ENCODE assay signal across 9 mouse cellular contexts in the genomic region with DNA sequence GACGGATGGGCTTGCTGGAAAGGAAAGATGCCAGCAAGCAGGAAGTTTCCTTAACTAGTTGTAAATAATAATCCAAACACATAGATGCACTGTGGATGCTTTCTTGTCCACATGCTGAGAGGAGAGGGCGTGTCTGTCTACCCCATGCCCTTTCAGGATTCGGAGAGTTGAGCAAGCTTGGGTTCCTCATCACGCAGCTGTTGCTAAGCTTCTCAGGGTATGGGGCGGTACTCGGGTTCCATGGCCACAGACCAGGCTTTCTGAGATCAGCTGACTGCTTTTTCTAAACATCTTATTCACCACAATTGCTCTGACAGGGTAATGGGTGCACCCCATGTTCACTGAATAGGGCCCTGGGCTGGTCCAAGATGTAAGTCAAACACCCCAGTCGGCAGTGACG.
A peak's percentile ranks its signal among the peaks of the same experiment; 100 is the strongest.
DNase-seq lines count a peak whose midpoint lies in the region; ATAC-seq lines count a peak whose summit lies in the region.
"Had no signal": no experiment of that assay in that cellular context is flagged by ENCODE, and none has a peak within 500 bp of the region (broad histone marks: within the 10 kb centered on the region; RNA-seq: fewer than 3 reads in every experiment).

No protein-coding gene starts in this region.

- H3K4me3 ChIP-seq in liver, embryonic 15.5 days (replicated peaks), result no peak overlapping the region
- H3K4me3 ChIP-seq in liver, embryonic 11.5 days (ENCODE audit: low read depth, low read length), result no peak overlapping the region
- no peak overlapping the region for H3K4me3 ChIP-seq in brown adipose tissue, adult 24 weeks (ENCODE audit: insufficient read depth, low read depth, low read length)
- no peak overlapping the region for H3K4me3 ChIP-seq in intestine, embryonic 14.5 days (ENCODE audit: low read depth, low read length)

- H3K36me3 ChIP-seq in liver, embryonic 15.5 days (replicated peaks), result no peaks in the 10 kb centered on the region
- H3K36me3 ChIP-seq in liver, embryonic 11.5 days (ENCODE audit: control insufficient read depth, insufficient read depth, low read length), result no peaks in the 10 kb centered on the region
- no peaks in the 10 kb centered on the region for H3K36me3 ChIP-seq in intestine, embryonic 14.5 days (ENCODE audit: control insufficient read depth, insufficient read depth, low read length)

- ATAC-seq in liver, embryonic 15.5 days (ENCODE audit: insufficient read depth), result peak; percentile 18; the same call in 1 of the 2 replicates
- no peak for ATAC-seq in liver, embryonic 11.5 days (replicated peaks; ENCODE audit: low FRiP score)
- no peak for ATAC-seq in intestine, embryonic 14.5 days (replicated peaks; ENCODE audit: low FRiP score, low TSS enrichment, low read depth)
- peak; percentile 91 for ATAC-seq in megakaryocyte, adult 5-6 weeks (ENCODE audit: poor library complexity, severe bottlenecking)
- ATAC-seq: hindbrain, postnatal 0 days had no signal

- H3K4me2 ChIP-seq in liver, embryonic 15.5 days, result peak overlapping the region; percentile 41; the same call in 1 of the 2 replicates
- H3K4me2 ChIP-seq in liver, embryonic 11.5 days, result no peak overlapping the region
- no peak overlapping the region for H3K4me2 ChIP-seq in intestine, embryonic 14.5 days (ENCODE audit: low read length)

- no peaks in the 10 kb centered on the region; the same call in 1 of the 2 replicates for H3K9me3 ChIP-seq in liver, embryonic 15.5 days (replicated peaks)
- H3K9me3 ChIP-seq in liver, embryonic 11.5 days (ENCODE audit: control insufficient read depth, low read length), result no peaks in the 10 kb centered on the region
- no peaks in the 10 kb centered on the region for H3K9me3 ChIP-seq in intestine, embryonic 14.5 days (ENCODE audit: control insufficient read depth, low read length)

- H3K27ac ChIP-seq in liver, embryonic 15.5 days (replicated peaks), result peak overlapping the region; percentile 63
- no peak overlapping the region for H3K27ac ChIP-seq in liver, embryonic 11.5 days (ENCODE audit: low read depth, low read length)
- H3K27ac ChIP-seq in brown adipose tissue, adult 24 weeks (replicated peaks; ENCODE audit: low read depth, low read length), result peak overlapping the region; percentile 25; the same call in 1 of the 2 replicates
- H3K27ac ChIP-seq in intestine, embryonic 14.5 days (ENCODE audit: low read depth), result peak overlapping the region; percentile 43; the same call in 1 of the 2 replicates
- H3K27ac ChIP-seq: hindbrain, postnatal 0 days had no signal

- no peaks in the 10 kb centered on the region for H3K27me3 ChIP-seq in liver, embryonic 15.5 days
- H3K27me3 ChIP-seq in liver, embryonic 11.5 days (replicated peaks; ENCODE audit: control insufficient read depth, insufficient read depth, low read length), result no peaks in the 10 kb centered on the region
- H3K27me3 ChIP-seq in intestine, embryonic 14.5 days (replicated peaks; ENCODE audit: control insufficient read depth, insufficient read depth, low read length), result no peaks in the 10 kb centered on the region

- WGBS in liver, embryonic 15.5 days (ENCODE audit: insufficient replicate concordance), result 54% methylated on average over 8 of the region's 8 CpGs
- 69% methylated on average over 8 of the region's 8 CpGs for WGBS in liver, embryonic 11.5 days
- 80% methylated on average over 8 of the region's 8 CpGs for WGBS in intestine, embryonic 14.5 days

- DNase-seq in liver, embryonic 11.5 days (ENCODE audit: low spot score), result no peak
- DNase-seq in intestine, embryonic 14.5 days (ENCODE audit: low spot score), result no peak
- DNase-seq in layer of hippocampus, postnatal 36 days, result no peak
- DNase-seq in urinary bladder, postnatal 36 days (ENCODE audit: low spot score in 2 of 2), result no peak
- DNase-seq: right cerebral cortex, postnatal 14 days had no signal

- peaks cover 24% of the 10 kb centered on the region for H3K4me1 ChIP-seq in liver, embryonic 15.5 days (replicated peaks)
- peaks cover 5% of the 10 kb centered on the region for H3K4me1 ChIP-seq in liver, embryonic 11.5 days (replicated peaks; ENCODE audit: control insufficient read depth, insufficient read depth, low read length)
- peaks cover 18% of the 10 kb centered on the region for H3K4me1 ChIP-seq in brown adipose tissue, adult 24 weeks (ENCODE audit: control insufficient read depth, insufficient read depth, insufficient read length, low read length)
- H3K4me1 ChIP-seq in intestine, embryonic 14.5 days (replicated peaks; ENCODE audit: control insufficient read depth, insufficient read depth, low read length), result peaks cover 27% of the 10 kb centered on the region

- no peak overlapping the region for H3K9ac ChIP-seq in liver, embryonic 15.5 days
- no peak overlapping the region for H3K9ac ChIP-seq in liver, embryonic 11.5 days (ENCODE audit: low read depth, low read length)
- no peak overlapping the region for H3K9ac ChIP-seq in intestine, embryonic 14.5 days (ENCODE audit: low read length)

Comparison
In these comparisons a context has a peak if more than half of its experiments do, and no peak if none do; other contexts are left out.
1. ATAC-seq: peak in liver, embryonic 15.5 days (single experiment) and megakaryocyte, adult 5-6 weeks (single experiment); none in liver, embryonic 11.5 days (single experiment) and intestine, embryonic 14.5 days (single experiment).